Mouse (Mus musculus) megakaryocyte, embryonic 14.5 days (primary cell): Measurements from ENCODE around the gene Cry2.

Source experiments
- FLI1 ChIP-seq: IDR thresholded peaks from 2 replicates; pipeline ENCODE4 v1.6.1; 2012; ENCODE audit warnings: low read length, inconsistent platforms, mixed read lengths
- GATA1 ChIP-seq: IDR thresholded peaks from 3 replicates; pipeline ENCODE4 v1.6.1; 2012; ENCODE audit warnings: mixed read lengths, low read length, inconsistent platforms, borderline replicate concordance

GRCm38 (mm10) chr2:92400682-92401081, 33.2 kb downstream of the Cry2 start:
- TF ChIP-seq GATA1, result no peak
- no peak for TF ChIP-seq FLI1
